Mouse (Mus musculus) spleen, postnatal 4 days (tissue): Measurements from ENCODE around the gene Nmt2.
A peak's percentile ranks its signal among the peaks of the same experiment; 100 is the strongest.

Experiments
- DNase-seq, 2 experiments: peaks; one replicate each; pipeline ENCODE4 v3.0.0; 2022; ENCODE audit warnings: low spot score in 2 of 2

Nmt2 gene

GRCm38 (mm10) chr2:3327351-3327750 lies 43.3 kb downstream of the Nmt2 start:
- peak; percentile 60 to 79 for DNase-seq

DNA sequence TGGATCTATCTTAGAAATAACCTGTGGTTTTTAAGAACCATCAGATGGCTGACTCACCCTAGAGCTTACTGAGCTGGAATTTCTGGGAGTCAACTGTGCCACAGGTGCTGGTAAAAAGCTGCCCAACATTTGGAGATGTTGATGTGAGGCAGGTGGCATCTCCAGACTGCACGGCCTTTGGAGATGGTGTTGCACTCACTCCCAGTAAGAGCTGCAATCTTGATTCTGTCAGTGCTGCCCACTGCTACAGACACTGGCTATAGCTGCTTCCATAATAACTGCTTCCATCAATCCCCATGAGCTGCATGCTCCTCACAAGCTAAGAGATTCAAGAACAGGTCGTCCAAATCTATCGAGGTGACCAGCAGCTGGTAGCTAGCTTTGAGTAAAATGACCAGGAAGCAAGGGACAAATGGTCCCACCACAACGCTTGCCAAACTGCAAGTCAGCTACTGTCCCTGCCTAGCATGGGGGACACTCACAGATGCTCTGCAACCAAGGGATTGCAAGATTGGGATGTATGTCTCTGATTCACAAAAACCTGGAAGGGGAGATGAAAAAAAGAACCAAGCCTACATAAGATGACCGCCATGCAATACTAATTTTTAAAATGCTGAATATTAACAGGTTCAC lies 47.2 kb downstream of the Nmt2 start:
- DNase-seq, result no peak

- no peak for DNase-seq
These were observed 48.0 kb downstream of the Nmt2 start for GRCm38 (mm10) chr2:3332056-3332455.

DNA sequence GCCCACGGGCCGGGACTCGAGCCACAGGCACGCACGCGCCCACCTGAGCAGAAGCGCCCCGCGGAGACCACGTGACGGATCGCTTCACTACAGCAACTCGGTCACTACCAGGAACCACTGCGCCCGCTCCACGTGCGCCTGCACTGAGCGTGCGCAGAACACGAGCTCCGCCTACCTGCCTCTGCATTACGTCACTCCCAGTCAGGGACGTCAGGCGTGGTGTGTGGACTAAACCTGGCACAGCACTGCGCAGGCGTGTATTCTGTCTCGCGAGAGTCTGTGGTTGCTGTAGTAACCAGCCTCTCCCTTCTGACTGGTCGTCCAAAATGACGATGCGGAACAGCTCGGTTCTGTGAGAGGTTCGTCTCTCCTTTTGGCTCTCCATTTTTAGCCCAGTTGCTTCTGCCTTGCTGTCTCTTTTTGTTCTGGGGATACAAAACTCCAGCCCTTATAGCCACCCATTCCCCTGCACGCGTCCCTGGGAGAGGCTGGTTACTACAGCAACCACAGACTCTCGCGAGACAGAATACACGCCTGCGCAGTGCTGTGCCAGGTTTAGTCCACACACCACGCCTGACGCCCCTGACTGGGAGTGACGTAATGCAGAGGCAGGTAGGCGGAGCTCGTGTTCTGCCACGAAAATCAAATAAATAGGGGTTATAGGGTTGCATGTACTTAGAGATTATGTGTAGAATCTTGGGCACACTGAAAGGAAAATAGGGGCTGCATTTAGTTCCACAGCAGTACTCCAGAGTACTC lies 48.7 kb downstream of the Nmt2 start, which contains the start of gene Rpp38:
Gene Rpp38, minus strand, starts transcription at position 160 of the 759 bp plus-strand sequence.
- DNase-seq, result peak; percentile 95

GRCm38 (mm10) chr2:3333761-3334160 lies 49.7 kb downstream of the Nmt2 start:
- no peak for DNase-seq

DNA sequence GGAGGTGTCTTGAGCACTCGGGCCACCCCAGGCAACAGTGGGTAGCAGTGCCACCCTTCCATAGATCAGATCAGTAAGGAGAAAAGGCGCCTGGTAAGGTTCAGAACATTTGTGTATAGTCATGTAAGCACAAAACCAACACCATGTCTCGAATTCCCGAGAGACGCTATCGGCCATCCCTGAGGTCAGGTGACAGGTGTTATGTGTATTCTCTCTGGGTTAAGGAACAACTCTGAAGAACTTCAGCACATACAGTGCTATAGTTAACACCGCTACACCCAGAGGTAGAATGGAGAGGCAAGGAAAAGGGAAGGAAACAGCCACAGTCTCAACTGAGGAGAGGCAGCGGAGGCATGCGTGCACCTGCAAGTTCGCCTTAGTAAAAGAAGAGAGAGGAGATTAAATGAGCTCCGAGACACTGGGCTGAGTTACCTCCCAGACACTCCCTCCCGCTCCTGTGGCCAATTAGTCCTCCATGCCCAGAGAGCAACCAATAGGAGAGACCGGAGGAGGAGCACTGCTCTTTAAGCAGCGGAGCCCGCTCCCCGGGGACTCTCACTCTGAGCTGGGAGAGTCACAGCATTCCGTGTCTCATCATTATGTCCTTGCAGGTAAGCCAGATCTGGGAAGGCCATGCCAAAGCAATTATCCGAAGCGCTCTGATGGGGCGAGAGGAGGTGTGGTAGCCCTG lies 51.7 kb downstream of the Nmt2 start, which contains the start of gene Acbd7:
Gene Acbd7, plus strand, starts transcription at position 558 of the 691 bp plus-strand sequence.
- peak; percentile 59 to 79 for DNase-seq

DNA sequence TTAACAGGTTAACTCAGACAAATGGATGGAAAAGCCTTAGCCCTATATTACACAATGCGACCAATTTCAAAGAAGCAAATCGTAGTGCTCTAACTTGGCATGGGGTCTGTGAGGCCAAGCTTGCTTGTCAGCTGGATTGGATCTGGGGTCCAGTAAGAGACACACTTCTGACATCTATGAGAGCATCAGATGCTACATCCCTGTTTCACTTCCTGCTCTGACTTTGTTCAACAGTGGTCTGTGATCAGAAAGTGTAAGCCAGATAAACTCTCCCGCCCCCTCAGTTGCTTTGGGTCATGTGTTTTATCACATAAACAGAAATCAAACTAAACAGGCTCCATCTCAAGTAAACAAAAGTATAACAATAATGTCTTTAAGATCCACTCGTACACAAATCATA lies 64.4 kb downstream of the Nmt2 start:
- DNase-seq, result no peak

- no peak for DNase-seq
These were observed 64.9 kb downstream of the Nmt2 start for GRCm38 (mm10) chr2:3348919-3349318.

GRCm38 (mm10) chr2:3353160-3353559 lies 69.1 kb downstream of the Nmt2 start:
- no peak for DNase-seq

- DNase-seq, result no peak
These were observed 71.8 kb downstream of the Nmt2 start for GRCm38 (mm10) chr2:3355793-3356192.

- DNase-seq, result no peak
These were observed 72.3 kb downstream of the Nmt2 start for GRCm38 (mm10) chr2:3356311-3356710.

DNA sequence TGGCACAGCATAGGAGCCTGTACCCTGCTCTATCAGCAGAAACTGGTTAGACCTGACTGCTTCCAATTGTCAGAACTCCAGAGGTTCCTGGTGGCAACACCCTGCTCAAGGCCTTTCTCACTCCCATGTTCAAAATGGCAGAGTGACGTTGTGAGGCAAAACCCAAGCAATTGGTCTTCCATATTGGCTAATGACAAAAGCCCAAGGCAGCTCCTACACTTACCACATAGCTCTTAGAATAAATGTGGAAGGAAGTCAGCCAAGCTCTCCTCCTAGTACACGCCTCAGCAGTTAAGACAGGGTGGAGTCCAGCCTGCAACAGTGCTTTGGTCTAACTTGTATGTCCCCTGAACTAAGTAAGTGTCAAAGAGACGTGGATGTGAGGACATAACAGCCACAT lies 73.9 kb downstream of the Nmt2 start:
- DNase-seq, result no peak

GRCm38 (mm10) chr2:3361067-3361466 lies 77.1 kb downstream of the Nmt2 start:
- no peak for DNase-seq

- no peak for DNase-seq
These were observed 81.1 kb downstream of the Nmt2 start for GRCm38 (mm10) chr2:3365127-3365526.
